Mouse (Mus musculus) urinary bladder, postnatal 25 days (tissue): ENCODE measurements at regions not wholly inside any gene's neighbourhood (a gene's known extent, or its start where the extent isn't known, plus 50 kb on each side); places are given as distances from the start of the nearest gene placed in this dataset.
"Not testable (repeated sequence)": the region's sequence is repeated elsewhere in the genome, so short reads cannot be mapped to it uniquely, and the experiment has no call there.

ENCODE experiments used
- DNase-seq: peaks from one replicate; pipeline ENCODE4 v3.0.0; 2022; ENCODE audit warnings: low spot score

GRCm38 (mm10) chr17:4425342-4425741 is 568.8 kb upstream of the Arid1b start:
- no peak for DNase-seq

- DNase-seq: no peak
These were observed 565.1 kb upstream of the Arid1b start for GRCm38 (mm10) chr17:4429036-4429435.

- no peak for DNase-seq
These were observed 548.5 kb upstream of the Arid1b start for GRCm38 (mm10) chr17:4445606-4446005.

- no peak for DNase-seq
These were observed 536.6 kb upstream of the Arid1b start for GRCm38 (mm10) chr17:4457491-4457890.

GRCm38 (mm10) chr17:4461541-4461940 is 532.6 kb upstream of the Arid1b start:
- DNase-seq: no peak

- no peak for DNase-seq
These were observed 529.7 kb upstream of the Arid1b start for GRCm38 (mm10) chr17:4464286-4464880.

GRCm38 (mm10) chr17:4465741-4466140 is 528.4 kb upstream of the Arid1b start:
- no peak for DNase-seq

- no peak for DNase-seq
These were observed 521.7 kb upstream of the Arid1b start for GRCm38 (mm10) chr17:4472412-4472811.

GRCm38 (mm10) chr17:4474350-4474749 is 519.8 kb upstream of the Arid1b start:
- no peak for DNase-seq

GRCm38 (mm10) chr17:4475665-4476064 is 518.5 kb upstream of the Arid1b start:
- no peak for DNase-seq

GRCm38 (mm10) chr17:4494392-4494791 is 499.7 kb upstream of the Arid1b start:
- no peak for DNase-seq

GRCm38 (mm10) chr17:4500504-4500903 is 493.6 kb upstream of the Arid1b start:
- no peak for DNase-seq

- DNase-seq: no peak
These were observed 493.1 kb upstream of the Arid1b start for GRCm38 (mm10) chr17:4501029-4501428.

- DNase-seq: no peak
These were observed 489.2 kb upstream of the Arid1b start for GRCm38 (mm10) chr17:4504951-4505350.

GRCm38 (mm10) chr17:4509506-4509905 is 484.6 kb upstream of the Arid1b start:
- DNase-seq: no peak

GRCm38 (mm10) chr17:4516141-4516540 is 478.0 kb upstream of the Arid1b start:
- DNase-seq: no peak

GRCm38 (mm10) chr17:4516846-4517245 is 477.3 kb upstream of the Arid1b start:
- no peak for DNase-seq

- no peak for DNase-seq
These were observed 473.1 kb upstream of the Arid1b start for GRCm38 (mm10) chr17:4521031-4521430.

- DNase-seq: no peak
These were observed 467.7 kb upstream of the Arid1b start for GRCm38 (mm10) chr17:4526466-4526865.

- no peak for DNase-seq
These were observed 462.0 kb upstream of the Arid1b start for GRCm38 (mm10) chr17:4532126-4532525.

GRCm38 (mm10) chr17:4540435-4540834 is 453.7 kb upstream of the Arid1b start:
- DNase-seq: no peak

GRCm38 (mm10) chr17:4541020-4541743 is 452.9 kb upstream of the Arid1b start:
- DNase-seq: no peak

- no peak for DNase-seq
These were observed 447.6 kb upstream of the Arid1b start for GRCm38 (mm10) chr17:4546579-4546978.

GRCm38 (mm10) chr17:4553026-4553425 is 441.1 kb upstream of the Arid1b start:
- DNase-seq: not testable (repeated sequence)
